Mouse (Mus musculus): Measurements from ENCODE around the gene Ubtf. TPM values are rescaled to one million over a fixed set of nuclear protein-coding genes. Genes with fewer than 3 reads are reported as not detected.

Gene Ubtf
- total RNA-seq, 2 experiments from 2014 or later: 97.0 to 100 TPM

DNA sequence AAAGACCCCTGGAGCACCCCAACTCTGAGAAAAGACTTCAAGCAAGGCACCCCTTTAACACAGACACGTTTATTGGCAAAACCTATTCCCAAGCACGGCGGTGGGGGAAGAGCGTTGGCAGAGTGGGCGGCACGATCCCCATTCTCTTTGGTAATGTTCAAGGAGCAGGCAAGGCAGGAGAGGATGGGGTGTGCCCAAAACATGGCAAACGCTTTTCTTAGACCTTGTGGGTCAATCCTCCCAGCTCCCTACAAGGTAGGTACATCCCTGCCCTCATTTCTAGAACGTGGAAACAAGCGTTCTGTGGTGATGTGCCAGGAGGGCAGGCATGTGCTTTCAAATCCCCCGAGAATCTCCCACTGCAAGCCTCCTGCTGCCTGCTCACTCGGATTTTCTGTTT lies 29.2 kb upstream of the Ubtf start:
- DNase-seq (ENCODE audit: extremely low spot score in 1 of 2, low spot score in 2 of 2): no peak

DNA sequence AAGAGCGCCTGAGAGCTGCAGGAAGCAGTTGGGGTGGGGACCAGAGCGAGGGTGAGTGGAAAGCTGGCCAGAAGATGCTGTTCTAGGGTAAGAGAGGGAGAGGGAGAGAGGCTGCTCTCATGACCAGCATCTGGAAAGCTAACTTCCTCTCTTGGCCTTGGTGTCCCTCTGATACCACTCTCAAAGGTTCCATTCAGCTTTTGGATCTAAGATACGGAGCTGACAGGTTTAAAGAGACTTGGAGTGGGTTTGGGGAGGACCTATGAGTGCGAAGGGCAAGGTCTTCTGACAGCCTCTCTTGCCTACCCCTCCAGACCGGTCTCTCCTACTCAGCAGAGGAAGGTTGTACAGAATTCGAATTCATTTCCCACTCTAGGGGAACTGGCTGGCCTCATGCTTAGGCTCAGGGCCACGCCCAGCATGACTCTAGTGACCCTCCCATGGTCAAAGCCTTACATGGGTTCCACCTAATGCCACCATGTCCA lies 28.6 kb upstream of the Ubtf start:
- intact Hi-C loops (cut with DNase I): no loop called here
- no peak for DNase-seq (ENCODE audit: extremely low spot score in 1 of 2, low spot score in 2 of 2)

More for the DNA sequence above, 29.2 kb upstream of the Ubtf start:
- intact Hi-C loops (cut with DNase I): no loop called here

DNA sequence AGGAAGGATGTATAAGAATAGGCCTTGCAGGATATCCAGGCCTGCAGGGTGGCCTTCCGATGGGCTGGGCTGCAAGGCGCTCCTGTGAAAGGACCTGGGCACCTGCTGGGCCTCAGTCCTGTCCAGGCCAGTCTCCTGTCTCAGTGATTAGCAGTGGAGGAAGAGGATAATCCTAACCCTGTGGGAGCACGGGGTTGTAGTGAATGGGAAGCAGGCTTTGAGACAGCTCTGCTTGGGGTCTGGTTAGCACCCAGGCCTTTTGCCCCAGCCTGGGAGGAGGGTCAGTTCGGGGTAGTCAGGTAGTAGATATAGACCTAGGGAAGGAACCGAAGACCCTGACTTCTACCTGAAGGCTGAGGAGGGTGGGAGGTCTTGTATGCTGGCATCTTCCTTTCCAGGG lies 28.1 kb upstream of the Ubtf start:
- no peak for DNase-seq (ENCODE audit: extremely low spot score in 1 of 2, low spot score in 2 of 2)
- intact Hi-C loops (cut with DNase I): no loop called here

- no peak for DNase-seq (ENCODE audit: extremely low spot score in 1 of 2, low spot score in 2 of 2)
- intact Hi-C loops (cut with DNase I): no loop called here
These were observed 27.4 kb upstream of the Ubtf start for GRCm38 (mm10) chr11:102346926-102347325.

- DNase-seq (ENCODE audit: extremely low spot score in 1 of 2, low spot score in 2 of 2): no peak
- intact Hi-C loops (cut with DNase I): no loop called here
These were observed 24.9 kb upstream of the Ubtf start for GRCm38 (mm10) chr11:102344458-102344857.

GRCm38 (mm10) chr11:102342742-102343141 lies 23.2 kb upstream of the Ubtf start:
- no peak for DNase-seq (ENCODE audit: extremely low spot score in 1 of 2, low spot score in 2 of 2)
- intact Hi-C loops (cut with DNase I): no loop called here

DNA sequence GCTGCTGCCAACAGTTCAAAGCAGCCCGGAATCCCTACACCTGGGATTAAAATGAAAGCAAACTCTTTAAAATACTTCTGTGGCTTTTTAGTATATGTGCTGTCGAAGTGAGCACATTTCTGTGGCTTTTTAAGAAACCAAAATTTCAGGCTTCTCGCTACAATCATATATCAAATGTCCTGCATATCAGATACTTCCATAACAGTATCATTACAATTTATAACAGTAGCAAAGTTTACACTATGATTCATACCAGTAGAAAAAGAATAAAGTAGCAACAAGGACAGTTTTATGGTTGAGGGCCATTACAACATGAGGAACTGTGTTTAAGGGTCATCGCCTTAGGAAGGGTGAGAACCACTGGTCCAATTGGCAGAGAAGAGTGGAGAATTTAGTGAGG lies 21.6 kb upstream of the Ubtf start:
- intact Hi-C loops (cut with DNase I): no loop called here
- DNase-seq (ENCODE audit: extremely low spot score in 1 of 2, low spot score in 2 of 2): no peak

DNA sequence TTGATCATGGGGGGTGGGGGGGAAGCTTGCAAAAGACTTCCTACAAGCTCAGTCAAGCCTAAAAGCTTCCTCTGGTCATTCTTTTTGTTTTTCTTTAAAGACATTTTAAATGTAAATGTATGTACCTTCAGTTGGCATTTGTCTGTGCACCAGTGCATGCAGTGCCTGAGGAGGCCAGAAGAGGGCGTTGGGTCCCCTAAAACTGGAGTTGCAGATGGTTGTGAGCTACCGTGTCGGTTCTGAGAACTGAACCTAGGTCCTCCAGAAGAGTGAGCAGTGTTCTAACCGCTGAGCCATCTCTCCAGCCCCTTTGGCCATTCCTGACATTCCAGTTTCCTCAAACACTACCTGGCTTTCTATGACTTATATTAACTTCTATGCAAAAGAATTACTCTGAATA lies 20.1 kb upstream of the Ubtf start:
- intact Hi-C loops (cut with DNase I): no loop called here
- no peak for DNase-seq (ENCODE audit: extremely low spot score in 1 of 2, low spot score in 2 of 2)

DNA sequence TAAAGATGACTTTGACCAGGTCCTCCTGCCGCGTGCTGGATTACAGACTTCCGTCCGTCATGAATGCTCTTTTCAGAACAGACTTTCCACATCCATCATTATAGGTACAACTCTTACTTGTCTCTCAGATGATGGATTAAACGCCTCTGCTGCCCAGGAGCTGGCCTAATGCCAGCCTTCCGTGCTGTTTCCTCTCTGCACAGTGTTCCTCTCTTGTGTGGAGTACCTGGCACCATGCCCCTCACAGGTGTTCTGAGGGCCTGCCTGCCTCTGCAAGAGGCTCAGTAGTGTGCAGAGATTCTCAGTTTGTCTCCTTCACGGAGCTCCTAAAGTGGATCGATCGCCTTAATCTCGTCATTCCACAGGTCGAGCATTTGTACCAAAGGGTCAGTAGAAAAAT lies 19.7 kb upstream of the Ubtf start:
- DNase-seq (ENCODE audit: extremely low spot score in 1 of 2, low spot score in 2 of 2): no peak
- intact Hi-C loops (cut with DNase I): no loop called here

- peak; percentile 27 to 85 for DNase-seq (ENCODE audit: extremely low spot score in 1 of 2, low spot score in 2 of 2)
- intact Hi-C loops (cut with DNase I): no loop called here
These were observed 19.0 kb upstream of the Ubtf start for GRCm38 (mm10) chr11:102338561-102338960.

DNA sequence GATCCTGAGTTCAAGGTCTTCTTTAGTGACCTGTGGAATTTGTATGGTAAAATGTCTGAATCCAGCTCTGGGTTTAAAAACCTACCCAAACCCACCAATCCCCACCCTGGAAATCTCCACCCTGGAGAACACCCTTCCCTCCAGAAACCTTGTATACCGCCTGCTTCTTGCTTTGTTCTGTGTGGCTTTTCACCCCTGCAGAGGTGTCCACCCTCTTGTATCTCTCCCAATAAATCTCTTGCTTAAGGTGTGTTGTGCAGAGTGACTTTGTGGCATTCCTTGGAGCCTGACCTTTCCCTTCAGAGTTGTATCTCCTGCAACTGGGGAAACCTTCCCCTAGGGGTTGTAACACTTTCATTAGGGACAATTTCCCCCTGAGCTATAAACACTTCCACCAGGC lies 18.4 kb upstream of the Ubtf start:
- intact Hi-C loops (cut with DNase I): no loop called here
- no peak for DNase-seq (ENCODE audit: extremely low spot score in 1 of 2, low spot score in 2 of 2)

GRCm38 (mm10) chr11:102336191-102336590 lies 16.6 kb upstream of the Ubtf start:
- no peak for DNase-seq (ENCODE audit: extremely low spot score in 1 of 2, low spot score in 2 of 2)
- intact Hi-C loops (cut with DNase I): no loop called here

GRCm38 (mm10) chr11:102334973-102335700 lies 15.6 kb upstream of the Ubtf start:
- intact Hi-C loops (cut with DNase I): no loop called here
- peak in 1 of 2 experiments; percentile 58 for DNase-seq (ENCODE audit: extremely low spot score in 1 of 2, low spot score in 2 of 2)

DNA sequence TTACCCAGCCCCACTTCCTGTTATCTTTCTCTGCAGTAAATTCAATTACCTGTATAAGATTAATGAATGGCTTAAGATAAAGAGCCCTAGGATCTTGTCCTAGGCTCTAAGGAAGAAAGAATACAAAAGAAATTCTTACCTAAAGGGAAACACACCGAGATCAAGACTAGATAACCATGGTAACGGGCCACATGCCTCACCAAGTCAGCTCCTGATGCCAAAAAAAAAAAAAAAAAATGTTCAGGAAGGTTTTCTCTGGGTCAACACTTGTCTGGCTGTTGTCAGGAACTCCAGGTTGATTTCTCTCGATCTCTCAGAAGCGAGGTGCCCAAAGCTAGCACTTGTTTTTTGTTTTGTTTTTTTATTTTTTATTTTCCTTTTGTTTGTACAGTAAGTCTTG lies 14.5 kb upstream of the Ubtf start:
- DNase-seq (ENCODE audit: extremely low spot score in 1 of 2, low spot score in 2 of 2): no peak
- intact Hi-C loops (cut with DNase I): no loop called here

- intact Hi-C loops (cut with DNase I): no loop called here
These were observed 13.5 kb upstream of the Ubtf start for GRCm38 (mm10) chr11:102333061-102333460.

DNA sequence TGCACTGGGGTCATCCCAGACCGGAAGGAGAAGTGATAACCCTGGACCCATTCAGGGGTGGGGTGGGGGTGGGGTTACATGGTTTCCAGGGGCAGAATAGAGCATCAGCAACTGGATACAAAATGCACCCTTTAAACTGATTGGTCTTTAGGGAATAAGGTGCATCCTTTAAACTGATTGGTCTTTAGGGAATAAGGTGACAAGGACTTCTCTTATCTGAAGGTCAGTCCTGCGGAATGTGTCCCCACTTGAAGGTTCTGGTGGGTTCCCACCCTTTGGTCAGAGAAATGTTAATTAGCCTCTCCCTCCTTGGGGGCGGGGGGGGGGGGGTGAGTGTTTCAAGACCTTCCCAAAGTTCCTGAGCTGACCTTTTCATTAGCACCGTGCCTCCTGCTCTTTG lies 12.3 kb upstream of the Ubtf start:
- intact Hi-C loops (cut with DNase I): no loop called here
- no peak for DNase-seq (ENCODE audit: extremely low spot score in 1 of 2, low spot score in 2 of 2)

More at GRCm38 (mm10) chr11:102333061-102333460, 13.5 kb upstream of the Ubtf start:
- DNase-seq (ENCODE audit: extremely low spot score in 1 of 2, low spot score in 2 of 2): no peak

- intact Hi-C loops (cut with DNase I): no loop called here
- DNase-seq (ENCODE audit: extremely low spot score in 1 of 2, low spot score in 2 of 2): no peak
These were observed 10.5 kb upstream of the Ubtf start for GRCm38 (mm10) chr11:102330039-102330438.

DNA sequence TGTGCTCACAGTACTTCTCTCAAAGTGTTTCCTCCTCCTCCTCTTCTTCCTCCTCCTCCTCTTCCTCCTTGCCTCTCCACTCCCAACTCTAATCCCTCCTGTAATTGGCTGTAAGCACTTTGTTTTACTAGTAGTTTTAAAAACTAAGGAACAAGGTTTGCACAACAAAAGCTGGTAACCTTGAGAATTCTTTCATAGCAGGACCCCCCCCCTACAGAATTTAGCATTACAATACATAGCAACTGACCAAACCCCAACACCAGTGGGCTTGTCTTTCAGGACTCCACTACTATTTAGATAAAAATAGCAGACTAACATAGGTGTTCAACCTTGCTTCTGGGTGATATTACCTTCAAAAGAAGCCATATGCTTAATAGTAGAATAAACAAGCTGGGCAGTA lies 10.0 kb upstream of the Ubtf start:
- intact Hi-C loops (cut with DNase I): no loop called here
- no peak for DNase-seq (ENCODE audit: extremely low spot score in 1 of 2, low spot score in 2 of 2)

DNA sequence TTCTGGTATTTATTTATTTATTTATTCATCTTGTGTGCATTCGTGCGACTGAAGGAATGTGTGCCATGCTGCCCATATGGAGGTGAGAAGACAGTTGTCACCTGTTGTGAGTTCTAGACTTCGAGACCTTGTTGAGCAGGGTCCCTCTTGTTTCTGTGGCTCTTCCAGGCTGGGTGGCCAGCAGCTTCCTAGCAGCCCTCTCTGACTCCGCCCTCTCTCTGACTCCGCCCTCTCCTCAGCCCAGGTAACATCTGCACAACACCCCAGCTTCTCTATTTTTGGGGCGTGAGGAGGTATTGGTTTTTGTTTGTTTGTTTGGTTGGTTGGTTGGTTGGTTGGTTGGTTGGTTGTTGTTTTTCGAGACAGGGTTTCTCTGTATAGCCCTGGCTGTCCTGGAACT lies 8.3 kb upstream of the Ubtf start:
- intact Hi-C loops (cut with DNase I): no loop called here
- DNase-seq (ENCODE audit: extremely low spot score in 1 of 2, low spot score in 2 of 2): no peak

GRCm38 (mm10) chr11:102327250-102327649 lies 7.7 kb upstream of the Ubtf start:
- intact Hi-C loops (cut with DNase I): no loop called here
- DNase-seq (ENCODE audit: extremely low spot score in 1 of 2, low spot score in 2 of 2): no peak

DNA sequence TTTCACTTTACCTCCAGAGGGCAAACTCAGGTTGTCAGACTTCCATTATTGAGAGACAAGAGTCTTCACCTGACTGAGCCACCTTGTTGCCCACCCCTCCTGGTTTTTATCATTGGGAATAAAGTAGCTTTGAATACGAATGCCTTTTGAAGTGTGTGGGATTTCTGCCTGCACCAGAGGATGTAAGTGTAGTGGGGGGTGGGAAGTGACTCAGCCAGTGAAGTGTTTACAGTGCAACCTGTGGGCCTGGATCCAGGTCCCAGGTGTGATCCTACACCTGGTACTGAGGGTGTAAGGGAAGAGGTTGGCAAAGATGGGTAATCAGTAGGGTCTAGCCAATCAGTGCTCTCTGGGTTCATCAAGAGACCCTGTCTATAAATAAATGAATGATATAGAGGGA lies 4.0 kb upstream of the Ubtf start:
- no peak for DNase-seq (ENCODE audit: extremely low spot score in 1 of 2, low spot score in 2 of 2)
- intact Hi-C loops (cut with DNase I): no loop called here
